Mouse (Mus musculus): ENCODE measurements around the gene Olfr980. TPM values are rescaled to one million over a fixed set of nuclear protein-coding genes. Genes with fewer than 3 reads are reported as not detected.
"Not testable (repeated sequence)": the region's sequence is repeated elsewhere in the genome, so short reads cannot be mapped to it uniquely, and the experiment has no call there.

Olfr980 gene
- total RNA-seq (2015; ENCODE audit: low replicate concordance) (not detected in 2 replicates), total RNA-seq (2017; ENCODE audit: low replicate concordance) (1.2 TPM in 1 of 2 replicates, not detected in the other)

GRCm38 (mm10) chr9:40009482-40009881 lies at the start of gene Olfr980:
Gene Olfr980, minus strand, starts transcription at chr9:40009582.
- no peak for ATAC-seq (replicated peaks; ENCODE audit: low FRiP score, poor library complexity, severe bottlenecking)

- no peak for ATAC-seq (replicated peaks; ENCODE audit: low FRiP score, poor library complexity, severe bottlenecking)
Observed at GRCm38 (mm10) chr9:40050138-40050537, 40.8 kb upstream of the Olfr980 start.

GRCm38 (mm10) chr9:40021164-40021563 lies 11.8 kb upstream of the Olfr980 start, which contains the start of gene Olfr981:
Gene Olfr981, plus strand, starts transcription at chr9:40021464.
- ATAC-seq (replicated peaks; ENCODE audit: low FRiP score, poor library complexity, severe bottlenecking), result no peak

GRCm38 (mm10) chr9:40003365-40003764 lies 6.0 kb downstream of the Olfr980 start, which contains the start of gene Olfr979:
Gene Olfr979, minus strand, starts transcription at chr9:40003465.
- ATAC-seq (replicated peaks; ENCODE audit: low FRiP score, poor library complexity, severe bottlenecking), result no peak

GRCm38 (mm10) chr9:39991813-39992212 lies 17.6 kb downstream of the Olfr980 start, which contains the start of gene Olfr978:
Gene Olfr978, plus strand, starts transcription at chr9:39992113.
- ATAC-seq (replicated peaks; ENCODE audit: low FRiP score, poor library complexity, severe bottlenecking), result no peak

- not testable (repeated sequence) for ATAC-seq (replicated peaks; ENCODE audit: low FRiP score, poor library complexity, severe bottlenecking)
Observed at GRCm38 (mm10) chr9:39976581-39977145, 32.7 kb downstream of the Olfr980 start.

- not testable (repeated sequence) for ATAC-seq (replicated peaks; ENCODE audit: low FRiP score, poor library complexity, severe bottlenecking)
Observed at GRCm38 (mm10) chr9:39961033-39961432, 48.3 kb downstream of the Olfr980 start, which contains the start of gene Olfr976. Gene Olfr976, minus strand, starts transcription at chr9:39961133.

Other genes with a start within 250 kb of the Olfr980 start
- gene Olfr968, start 226.3 kb downstream of the Olfr980 start, total RNA-seq (2015; ENCODE audit: low replicate concordance), result not detected in 2 replicates
- gene Olfr968, start 226.3 kb downstream of the Olfr980 start, total RNA-seq (2017; ENCODE audit: low replicate concordance), result not detected in 2 replicates
- gene Olfr969, start 218.6 kb downstream of the Olfr980 start, total RNA-seq (2015; ENCODE audit: low replicate concordance), result not detected in 2 replicates
- not detected in 2 replicates for gene Olfr969, start 218.6 kb downstream of the Olfr980 start, total RNA-seq (2017; ENCODE audit: low replicate concordance)
- gene Olfr970, start 200.7 kb downstream of the Olfr980 start, total RNA-seq (2015; ENCODE audit: low replicate concordance), result not detected in 2 replicates
- not detected in 2 replicates for gene Olfr970, start 200.7 kb downstream of the Olfr980 start, total RNA-seq (2017; ENCODE audit: low replicate concordance)
- not detected in 2 replicates for gene Olfr971, start 172.7 kb downstream of the Olfr980 start, total RNA-seq (2015; ENCODE audit: low replicate concordance)
- gene Olfr971, start 172.7 kb downstream of the Olfr980 start, total RNA-seq (2017; ENCODE audit: low replicate concordance), result not detected in 2 replicates
- not detected in 2 replicates for gene Olfr972, start 143.2 kb downstream of the Olfr980 start, total RNA-seq (2015; ENCODE audit: low replicate concordance)
- gene Olfr972, start 143.2 kb downstream of the Olfr980 start, total RNA-seq (2017; ENCODE audit: low replicate concordance), result not detected in 2 replicates
- not detected in 2 replicates for gene Olfr229, start 102.2 kb downstream of the Olfr980 start, total RNA-seq (2015; ENCODE audit: low replicate concordance)
- not detected in 2 replicates for gene Olfr229, start 102.2 kb downstream of the Olfr980 start, total RNA-seq (2017; ENCODE audit: low replicate concordance)
- not detected in 2 replicates for gene Olfr974, start 72.1 kb downstream of the Olfr980 start, total RNA-seq (2015; ENCODE audit: low replicate concordance)
- gene Olfr974, start 72.1 kb downstream of the Olfr980 start, total RNA-seq (2017; ENCODE audit: low replicate concordance), result not detected in 2 replicates
- not detected in 2 replicates for gene Olfr975, start 57.5 kb downstream of the Olfr980 start, total RNA-seq (2015; ENCODE audit: low replicate concordance)
- not detected in 2 replicates for gene Olfr975, start 57.5 kb downstream of the Olfr980 start, total RNA-seq (2017; ENCODE audit: low replicate concordance)
- gene Olfr976, start 48.4 kb downstream of the Olfr980 start, total RNA-seq (2015; ENCODE audit: low replicate concordance), result not detected in 2 replicates
- gene Olfr976, start 48.4 kb downstream of the Olfr980 start, total RNA-seq (2017; ENCODE audit: low replicate concordance), result not detected in 2 replicates
- not detected in 2 replicates for gene Olfr978, start 17.5 kb downstream of the Olfr980 start, total RNA-seq (2015; ENCODE audit: low replicate concordance)
- gene Olfr978, start 17.5 kb downstream of the Olfr980 start, total RNA-seq (2017; ENCODE audit: low replicate concordance), result not detected in 2 replicates
- gene Olfr979, start 6.1 kb downstream of the Olfr980 start, total RNA-seq (2015; ENCODE audit: low replicate concordance), result not detected in 2 replicates
- gene Olfr979, start 6.1 kb downstream of the Olfr980 start, total RNA-seq (2017; ENCODE audit: low replicate concordance), result not detected in 2 replicates
- not detected in 2 replicates for gene Olfr981, start 11.9 kb upstream of the Olfr980 start, total RNA-seq (2015; ENCODE audit: low replicate concordance)
- gene Olfr981, start 11.9 kb upstream of the Olfr980 start, total RNA-seq (2017; ENCODE audit: low replicate concordance), result not detected in 2 replicates
- not detected in 2 replicates for gene Olfr982, start 64.2 kb upstream of the Olfr980 start, total RNA-seq (2015; ENCODE audit: low replicate concordance)
- not detected in 2 replicates for gene Olfr982, start 64.2 kb upstream of the Olfr980 start, total RNA-seq (2017; ENCODE audit: low replicate concordance)
- gene Olfr983, start 84.0 kb upstream of the Olfr980 start, total RNA-seq (2015; ENCODE audit: low replicate concordance), result not detected in 2 replicates
- not detected in 2 replicates for gene Olfr983, start 84.0 kb upstream of the Olfr980 start, total RNA-seq (2017; ENCODE audit: low replicate concordance)
- not detected in 2 replicates for gene Olfr984, start 104.6 kb upstream of the Olfr980 start, total RNA-seq (2015; ENCODE audit: low replicate concordance)
- not detected in 2 replicates for gene Olfr984, start 104.6 kb upstream of the Olfr980 start, total RNA-seq (2017; ENCODE audit: low replicate concordance)
- gene Olfr985, start 120.6 kb upstream of the Olfr980 start, total RNA-seq (2015; ENCODE audit: low replicate concordance), result not detected in 2 replicates
- gene Olfr985, start 120.6 kb upstream of the Olfr980 start, total RNA-seq (2017; ENCODE audit: low replicate concordance), result not detected in 2 replicates
- not detected in 2 replicates for gene Tmem225, start 138.5 kb upstream of the Olfr980 start, total RNA-seq (2015; ENCODE audit: low replicate concordance)
- gene Tmem225, start 138.5 kb upstream of the Olfr980 start, total RNA-seq (2017; ENCODE audit: low replicate concordance), result not detected in 2 replicates
- gene Olfr986, start 171.3 kb upstream of the Olfr980 start, total RNA-seq (2015; ENCODE audit: low replicate concordance), result not detected in 2 replicates
- gene Olfr986, start 171.3 kb upstream of the Olfr980 start, total RNA-seq (2017; ENCODE audit: low replicate concordance), result not detected in 2 replicates
- 0.36 TPM in 1 of 2 replicates, not detected in the other for gene Zfp202, start 182.7 kb upstream of the Olfr980 start, total RNA-seq (2015; ENCODE audit: low replicate concordance)
- gene Zfp202, start 182.7 kb upstream of the Olfr980 start, total RNA-seq (2017; ENCODE audit: low replicate concordance), result 0.77 TPM in 1 of 2 replicates, not detected in the other